Mouse (Mus musculus) stomach, embryonic 15.5 days (tissue): Measurements from ENCODE around the gene Trim62. TPM values are rescaled to one million over a fixed set of nuclear protein-coding genes. Genes with fewer than 3 reads are reported as not detected.

Experiments
- ATAC-seq: fragments of 200-750 bp; cut with Nextera tagmentation; 2 replicates; pipeline ENCODE4 v1.8.0; 2017; ENCODE audit warnings: low read depth, moderate number of reproducible peaks, moderate TSS enrichment; ENCODE audit not compliant: insufficient read depth, low FRiP score
- H3K27ac ChIP-seq: fragments of 300-500 bp; sonication (generic); 2 replicates; pipeline ENCODE4 v1.5.1; 2015; ENCODE audit warnings: mild to moderate bottlenecking, inconsistent platforms
- H3K27me3 ChIP-seq: fragments of 300-500 bp; sonication (generic); replicated peaks from 2 replicates; pipeline ENCODE4 v1.6.1; 2015; ENCODE audit warnings: inconsistent platforms
- H3K36me3 ChIP-seq: fragments of 300-500 bp; sonication (generic); 2 replicates; pipeline ENCODE4 v1.6.1; 2015; ENCODE audit warnings: inconsistent platforms
- H3K4me1 ChIP-seq: fragments of 300-500 bp; sonication (generic); 2 replicates; pipeline ENCODE4 v1.6.1; 2015; ENCODE audit warnings: inconsistent platforms
- H3K4me2 ChIP-seq: fragments of 300-500 bp; sonication (generic); 2 replicates; pipeline ENCODE4 v1.6.1; 2015; ENCODE audit warnings: mild to moderate bottlenecking, inconsistent platforms
- H3K4me3 ChIP-seq: fragments of 300-500 bp; sonication (generic); replicated peaks from 2 replicates; pipeline ENCODE4 v1.5.1; 2015; ENCODE audit warnings: inconsistent platforms
- H3K9ac ChIP-seq: fragments of 300-500 bp; sonication (generic); 2 replicates; pipeline ENCODE4 v1.6.1; 2015; ENCODE audit warnings: inconsistent platforms
- H3K9me3 ChIP-seq: fragments of 300-500 bp; sonication (generic); 2 replicates; pipeline ENCODE4 v1.6.1; 2016; ENCODE audit warnings: inconsistent platforms
- WGBS: fragments of 180-500 bp; shearing (Covaris S2); methylation state at CpG from one replicate; pipeline ENCODE4 v1.1.7; 2015; 5-methylcytosine and 5-hydroxymethylcytosine counted together
- polyA plus RNA-seq: library from polyadenylated mRNA; unstranded; fragments of >200 nt; fragmentation: Nextera tagmentation; extraction: Ambion mirVana; gene quantifications from 2 replicates; pipeline ENCODE4 v1.2.1, GENCODE M21; 2015

The Trim62 gene
- 3.3 and 3.6 TPM in 2 replicates for polyA plus RNA-seq

- Histone ChIP-seq H3K9me3 (no peaks in the 10 kb centered on the region), H3K9ac (peak within 1 kb of the TSS; percentile 45), H3K4me1 (peaks cover 10% of the 10 kb centered on the region; the same call in 1 of the 2 replicates), H3K27ac (peak within 1 kb of the TSS; percentile 49), H3K36me3 (no peaks in the 10 kb centered on the region), H3K4me3 (peak within 1 kb of the TSS; percentile 72), H3K27me3 (0 out of 2 replicates have a peak, but pooled peaks cover 2% of the 10 kb centered on the region), H3K4me2 (peak within 1 kb of the TSS; percentile 100)
- peak; percentile 82 for ATAC-seq
- under 1% methylated on average over 31 of the region's 37 CpGs for WGBS
Measured at GRCm38 (mm10) chr4:128883379-128883781, at the start of gene Trim62. TSS of gene Trim62 (plus strand) at chr4:128883580.

GRCm38 (mm10) chr4:128838202-128838601 is 45.2 kb upstream of the Trim62 start:
- ATAC-seq, result no peak
- Histone ChIP-seq H3K4me3 (no peak overlapping the region), H3K36me3 (no peaks in the 10 kb centered on the region), H3K27ac (peak overlapping the region; percentile 55), H3K9ac (no peak overlapping the region), H3K9me3 (no peaks in the 10 kb centered on the region), H3K27me3 (no peaks in the 10 kb centered on the region), H3K4me1 (peaks cover 22% of the 10 kb centered on the region), H3K4me2 (no peak overlapping the region)
- 45% methylated on average over 5 of the region's 5 CpGs for WGBS

GRCm38 (mm10) chr4:128839811-128840738 is 43.3 kb upstream of the Trim62 start:
- peak; percentile 72 for ATAC-seq
- Histone ChIP-seq H3K4me3 (no peak overlapping the region), H3K36me3 (no peaks in the 10 kb centered on the region), H3K27ac (peak overlapping the region; percentile 82), H3K9me3 (no peaks in the 10 kb centered on the region), H3K9ac (no peak overlapping the region), H3K4me1 (peaks cover 25% of the 10 kb centered on the region), H3K27me3 (no peaks in the 10 kb centered on the region), H3K4me2 (no peak overlapping the region)
- 27% methylated on average over 16 of the region's 16 CpGs for WGBS

GRCm38 (mm10) chr4:128841259-128841658 is 42.1 kb upstream of the Trim62 start:
- no peak for ATAC-seq
- Histone ChIP-seq H3K4me2 (no peak overlapping the region), H3K27me3 (no peaks in the 10 kb centered on the region), H3K27ac (no peak overlapping the region), H3K4me3 (no peak overlapping the region), H3K4me1 (peaks cover 29% of the 10 kb centered on the region), H3K36me3 (no peaks in the 10 kb centered on the region), H3K9me3 (no peaks in the 10 kb centered on the region), H3K9ac (no peak overlapping the region)
- 52% methylated on average over 8 of the region's 8 CpGs for WGBS

- H3K9ac ChIP-seq, result no peak overlapping the region
- 33% methylated on average over 13 of the region's 13 CpGs for WGBS
- H3K9me3 ChIP-seq, result no peaks in the 10 kb centered on the region
- no peak overlapping the region for H3K4me2 ChIP-seq
- H3K4me3 ChIP-seq, result no peak overlapping the region
- no peak overlapping the region for H3K27ac ChIP-seq
- no peaks in the 10 kb centered on the region for H3K36me3 ChIP-seq
- H3K27me3 ChIP-seq, result no peaks in the 10 kb centered on the region
- ATAC-seq, result no peak
- H3K4me1 ChIP-seq, result peaks cover 17% of the 10 kb centered on the region; the same call in 1 of the 2 replicates
Measured at GRCm38 (mm10) chr4:128844566-128844965, 38.8 kb upstream of the Trim62 start.

GRCm38 (mm10) chr4:128845367-128845973 is 37.9 kb upstream of the Trim62 start:
- Histone ChIP-seq H3K9me3 (no peaks in the 10 kb centered on the region), H3K27me3 (no peaks in the 10 kb centered on the region), H3K4me3 (no peak overlapping the region), H3K36me3 (no peaks in the 10 kb centered on the region), H3K9ac (no peak overlapping the region), H3K4me2 (no peak overlapping the region), H3K4me1 (peaks cover 10% of the 10 kb centered on the region; the same call in 1 of the 2 replicates), H3K27ac (no peak overlapping the region)
- 59% methylated on average over 12 of the region's 12 CpGs for WGBS
- ATAC-seq, result no peak

GRCm38 (mm10) chr4:128848961-128849360 is 34.4 kb upstream of the Trim62 start:
- WGBS, result 97% methylated on average over 3 of the region's 3 CpGs
- 0 out of 2 replicates have a peak, but pooled peaks cover 7% of the 10 kb centered on the region for H3K4me1 ChIP-seq
- ATAC-seq, result no peak
- no peak overlapping the region for H3K9ac ChIP-seq
- H3K27me3 ChIP-seq, result no peaks in the 10 kb centered on the region
- no peak overlapping the region for H3K4me2 ChIP-seq
- no peaks in the 10 kb centered on the region for H3K9me3 ChIP-seq
- H3K27ac ChIP-seq, result no peak overlapping the region
- H3K36me3 ChIP-seq, result no peaks in the 10 kb centered on the region
- H3K4me3 ChIP-seq, result no peak overlapping the region

GRCm38 (mm10) chr4:128849686-128850085 is 33.7 kb upstream of the Trim62 start:
- H3K27ac ChIP-seq, result no peak overlapping the region
- no peaks in the 10 kb centered on the region for H3K27me3 ChIP-seq
- H3K9ac ChIP-seq, result no peak overlapping the region
- H3K4me3 ChIP-seq, result no peak overlapping the region
- ATAC-seq, result no peak
- no peaks in the 10 kb centered on the region for H3K36me3 ChIP-seq
- H3K4me2 ChIP-seq, result no peak overlapping the region
- 70% methylated on average over 7 of the region's 7 CpGs for WGBS
- H3K4me1 ChIP-seq, result 0 out of 2 replicates have a peak, but pooled peaks cover 5% of the 10 kb centered on the region
- no peaks in the 10 kb centered on the region for H3K9me3 ChIP-seq

GRCm38 (mm10) chr4:128852266-128852887 is 31.0 kb upstream of the Trim62 start:
- Histone ChIP-seq H3K9me3 (no peaks in the 10 kb centered on the region), H3K27me3 (no peaks in the 10 kb centered on the region), H3K36me3 (no peaks in the 10 kb centered on the region), H3K4me3 (no peak overlapping the region), H3K4me1 (peaks cover 5% of the 10 kb centered on the region; the same call in 1 of the 2 replicates), H3K27ac (no peak overlapping the region), H3K4me2 (no peak overlapping the region), H3K9ac (no peak overlapping the region)
- 72% methylated on average over 12 of the region's 12 CpGs for WGBS
- ATAC-seq, result no peak

GRCm38 (mm10) chr4:128853117-128853516 is 30.3 kb upstream of the Trim62 start:
- Histone ChIP-seq H3K4me3 (no peak overlapping the region), H3K27me3 (no peaks in the 10 kb centered on the region), H3K9ac (no peak overlapping the region), H3K4me1 (peaks cover 6% of the 10 kb centered on the region; the same call in 1 of the 2 replicates), H3K4me2 (no peak overlapping the region), H3K36me3 (no peaks in the 10 kb centered on the region), H3K9me3 (no peaks in the 10 kb centered on the region), H3K27ac (no peak overlapping the region)
- WGBS, result 83% methylated on average over 11 of the region's 11 CpGs
- ATAC-seq, result no peak

GRCm38 (mm10) chr4:128855613-128856040 is 27.8 kb upstream of the Trim62 start:
- Histone ChIP-seq H3K27ac (peak overlapping the region; percentile 42), H3K4me2 (no peak overlapping the region), H3K27me3 (no peaks in the 10 kb centered on the region), H3K9me3 (peaks cover 4% of the 10 kb centered on the region; the same call in 1 of the 2 replicates), H3K36me3 (no peaks in the 10 kb centered on the region), H3K9ac (no peak overlapping the region), H3K4me1 (peaks cover 6% of the 10 kb centered on the region; the same call in 1 of the 2 replicates), H3K4me3 (no peak overlapping the region)
- peak; percentile 83 for ATAC-seq
- WGBS, result 55% methylated on average over 4 of the region's 4 CpGs
